Mouse (Mus musculus) G1E (cell line): ENCODE data around the gene Snx33. TPM values are rescaled to one million over a fixed set of nuclear protein-coding genes. Genes with fewer than 3 reads are reported as not detected.
"Not testable (repeated sequence)": the region's sequence is repeated elsewhere in the genome, so short reads cannot be mapped to it uniquely, and the experiment has no call there.

ENCODE experiments used
- ATAC-seq: 2 replicates; pipeline ENCODE4 v1.8.0; 2016; ENCODE audit warnings: mild to moderate bottlenecking; ENCODE audit not compliant: insufficient number of reproducible peaks, poor library complexity, low FRiP score, severe bottlenecking; ENCODE audit errors: extremely low read depth
- DNase-seq: peaks from one replicate; pipeline ENCODE4 v3.0.0; 2012; ENCODE audit warnings: low spot score
- H3K27me3 ChIP-seq: 2 replicates; pipeline ENCODE4 v1.6.1; 2012; ENCODE audit warnings: mild to moderate bottlenecking, low read length, inconsistent platforms; ENCODE audit not compliant: insufficient read depth
- H3K36me3 ChIP-seq: replicated peaks from 2 replicates; pipeline ENCODE3; 2012; ENCODE audit warnings: mild to moderate bottlenecking, inconsistent platforms
- H3K4me1 ChIP-seq: 2 replicates; pipeline ENCODE4 v1.6.1; 2012; ENCODE audit warnings: low read depth, low read length, inconsistent platforms, mixed read lengths; ENCODE audit not compliant: insufficient read depth
- H3K4me3 ChIP-seq: 2 replicates; pipeline ENCODE4 v1.5.1; 2012; ENCODE audit warnings: low read depth, mild to moderate bottlenecking, inconsistent platforms, low read length, moderate library complexity, mixed read lengths
- H3K9me3 ChIP-seq: replicated peaks from 2 replicates; pipeline ENCODE4 v1.6.1; 2012; ENCODE audit warnings: inconsistent platforms
- CTCF ChIP-seq: IDR thresholded peaks from 2 replicates; pipeline ENCODE4 v1.5.1; 2012; ENCODE audit warnings: low read depth, low read length, inconsistent platforms, mixed read lengths
- GATA1 ChIP-seq: IDR thresholded peaks from 2 replicates; pipeline ENCODE4 v1.6.1; 2012; ENCODE audit warnings: borderline replicate concordance, low read length, inconsistent platforms, mixed read lengths
- GATA2 ChIP-seq: IDR thresholded peaks from 2 replicates; pipeline ENCODE4 v1.6.1; 2012; ENCODE audit warnings: low read depth, low read length, inconsistent platforms, borderline replicate concordance
- POLR2AphosphoS5 ChIP-seq: IDR thresholded peaks from 2 replicates; pipeline ENCODE4 v1.6.1; 2012; ENCODE audit warnings: low read depth, low read length, inconsistent platforms; ENCODE audit not compliant: insufficient replicate concordance
- TAL1 ChIP-seq: conservative IDR thresholded peaks from 2 replicates; pipeline ENCODE4 v1.6.1; 2012; ENCODE audit warnings: low read depth, low read length, inconsistent platforms, mixed read lengths
- polyA plus RNA-seq: library from polyadenylated mRNA; stranded (reverse); fragments of >175 nt; gene quantifications from 2 replicates; pipeline ENCODE4 v1.2.3, GENCODE M21; 2012
- total RNA-seq, 2 experiments: library from RNA; stranded (forward) in 1 of 2; stranded (reverse) in 1 of 2; fragments of 200-1000 nt in 1 of 2; fragments of >200 nt in 1 of 2; fragmentation: Nextera tagmentation in 1 of 2; gene quantifications; 2 replicates each; pipeline ENCODE4 v1.2.3; 2014 to 2017

The Snx33 gene
- total and polyA plus RNA-seq, 3 experiments: 1.2 to 7.4 (median 6.9) TPM

- Histone ChIP-seq H3K9me3 (peaks cover 2% of the 10 kb centered on the region; the same call in 1 of the 2 replicates), H3K4me3 (no peak overlapping the region), H3K27me3 (no peaks in the 10 kb centered on the region), H3K4me1 (peaks cover 13% of the 10 kb centered on the region), H3K36me3 (peaks cover 59% of the 10 kb centered on the region)
- TF ChIP-seq TAL1 (no peak), GATA2 (no peak), GATA1 (no peak)
- ATAC-seq (no peak), DNase-seq (no peak)
These were observed 28.9 kb upstream of the Snx33 start for GRCm38 (mm10) chr9:56956966-56957675.

GRCm38 (mm10) chr9:56953562-56953961 is 25.4 kb upstream of the Snx33 start:
- peaks cover 38% of the 10 kb centered on the region for H3K36me3 ChIP-seq
- H3K4me1 ChIP-seq: peaks cover 26% of the 10 kb centered on the region
- no peak for DNase-seq
- no peaks in the 10 kb centered on the region for H3K9me3 ChIP-seq
- no peak overlapping the region for H3K4me3 ChIP-seq
- H3K27me3 ChIP-seq: no peaks in the 10 kb centered on the region
- TF ChIP-seq GATA2: no peak
- TF ChIP-seq GATA1: no peak
- no peak for TF ChIP-seq TAL1
- no peak for TF ChIP-seq POLR2AphosphoS5
- no peak for TF ChIP-seq CTCF
- no peak for ATAC-seq

GRCm38 (mm10) chr9:56950414-56951400 is 22.5 kb upstream of the Snx33 start, which contains the start of gene Snupn:
Gene Snupn, plus strand, starts transcription at chr9:56950878.
- ATAC-seq (peak; percentile 99), DNase-seq (peak; percentile 79)
- H3K36me3 ChIP-seq: peaks cover 19% of the 10 kb centered on the region
- no peaks in the 10 kb centered on the region for H3K9me3 ChIP-seq
- peak within 1 kb of the TSS; percentile 74 for H3K4me3 ChIP-seq
- no peak for TF ChIP-seq TAL1
- TF ChIP-seq CTCF: no peak
- TF ChIP-seq POLR2AphosphoS5: peak; percentile 65; the same call in 1 of the 2 replicates
- no peak for TF ChIP-seq GATA2
- H3K4me1 ChIP-seq: peaks cover 34% of the 10 kb centered on the region
- no peaks in the 10 kb centered on the region for H3K27me3 ChIP-seq

GRCm38 (mm10) chr9:56949767-56950166 is 21.6 kb upstream of the Snx33 start:
- H3K27me3 ChIP-seq: no peaks in the 10 kb centered on the region
- no peak for DNase-seq
- peaks cover 15% of the 10 kb centered on the region for H3K36me3 ChIP-seq
- TF ChIP-seq TAL1 (no peak), CTCF (no peak), POLR2AphosphoS5 (no peak; the same call in 1 of the 2 replicates), GATA2 (no peak), GATA1 (no peak)
- H3K9me3 ChIP-seq: no peaks in the 10 kb centered on the region
- H3K4me1 ChIP-seq: peaks cover 34% of the 10 kb centered on the region
- ATAC-seq: no peak
- H3K4me3 ChIP-seq: peak overlapping the region; percentile 68

- Histone ChIP-seq H3K4me1 (peaks cover 30% of the 10 kb centered on the region), H3K36me3 (peaks cover 19% of the 10 kb centered on the region)
- not testable (repeated sequence) for H3K27me3 ChIP-seq, H3K4me3 ChIP-seq, ATAC-seq, H3K9me3 ChIP-seq, DNase-seq
- TF ChIP-seq TAL1: peak; percentile 45; the same call in 1 of the 2 replicates
These were observed 20.5 kb upstream of the Snx33 start for GRCm38 (mm10) chr9:56948699-56949098.

GRCm38 (mm10) chr9:56947481-56947880 is 19.3 kb upstream of the Snx33 start:
- H3K27me3 ChIP-seq, H3K4me3 ChIP-seq, ATAC-seq, DNase-seq, H3K9me3 ChIP-seq: not testable (repeated sequence)
- Histone ChIP-seq H3K4me1 (peaks cover 24% of the 10 kb centered on the region), H3K36me3 (peaks cover 20% of the 10 kb centered on the region)
- peak; percentile 63 for TF ChIP-seq CTCF
